Mouse (Mus musculus) T-helper 1 cell (primary cell): ENCODE measurements around the gene Fkbp15.

Experiments
- in situ Hi-C: fragments of 300-600 bp; cut with MboI, MseI; formaldehyde crosslinking; loops from one replicate; pipeline ENCODE4 v1.15.1; 2025; ENCODE audit warnings: high pct_unique_total_duplicates

The Fkbp15 gene

DNA sequence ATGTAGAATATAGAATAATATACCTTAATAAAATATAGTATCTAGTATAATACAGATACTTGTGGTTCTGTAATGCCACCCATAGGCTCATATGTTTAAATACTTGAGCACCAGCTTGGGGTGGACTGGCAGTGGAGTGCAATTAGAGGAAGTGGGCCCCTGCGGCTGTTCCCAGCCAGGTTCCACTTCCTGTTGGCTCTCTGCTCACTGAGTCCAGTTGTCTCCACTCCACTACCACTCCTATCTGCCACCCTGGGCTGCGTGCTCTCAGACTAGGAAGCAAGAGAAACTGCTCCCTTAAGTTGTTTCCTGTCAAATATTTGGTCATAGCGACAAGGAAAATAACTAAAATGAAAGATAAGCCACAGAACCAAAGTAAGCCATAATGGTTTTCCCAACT is 37.7 kb downstream of the Fkbp15 start:
- in situ Hi-C loops: no loop called here

DNA sequence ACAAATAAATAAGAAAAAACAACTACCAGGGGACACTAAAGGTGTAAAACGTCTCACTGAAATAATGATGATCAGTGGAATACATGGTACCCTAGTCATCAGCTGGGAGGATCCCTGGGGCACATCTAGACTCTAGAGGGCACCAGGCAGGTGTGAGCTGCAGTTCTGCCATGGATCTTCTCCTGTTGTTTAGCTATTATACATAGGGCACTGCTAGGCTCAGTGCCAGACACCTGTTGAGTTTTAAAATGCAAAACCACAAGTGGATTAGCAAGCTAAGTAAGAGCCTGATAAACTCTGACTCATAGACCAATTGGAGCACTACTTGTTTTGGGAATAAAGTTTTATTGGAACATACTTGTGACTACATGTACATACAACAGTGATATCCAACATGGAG is 42.1 kb downstream of the Fkbp15 start:
- in situ Hi-C loops: no loop called here

DNA sequence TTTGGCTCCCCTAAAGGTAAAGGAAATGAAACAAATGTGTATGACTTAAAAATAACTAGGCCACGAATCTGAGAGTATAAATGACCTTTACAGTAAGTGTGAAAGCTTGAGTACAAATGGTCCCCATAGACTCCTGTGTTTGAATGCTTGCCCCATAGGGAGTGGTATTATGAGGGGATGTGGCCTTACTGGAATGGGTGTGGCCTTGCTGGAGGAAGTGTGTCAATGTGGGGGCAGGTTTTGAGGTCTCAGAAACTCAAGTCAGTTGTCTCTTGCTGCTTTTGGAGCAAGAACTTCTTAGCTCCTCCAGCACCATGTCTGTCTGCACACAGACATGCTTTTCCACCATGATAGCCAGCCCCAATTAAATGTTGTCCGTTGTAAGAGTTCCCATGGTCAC is 43.9 kb downstream of the Fkbp15 start:
- in situ Hi-C loops: no loop called here

DNA sequence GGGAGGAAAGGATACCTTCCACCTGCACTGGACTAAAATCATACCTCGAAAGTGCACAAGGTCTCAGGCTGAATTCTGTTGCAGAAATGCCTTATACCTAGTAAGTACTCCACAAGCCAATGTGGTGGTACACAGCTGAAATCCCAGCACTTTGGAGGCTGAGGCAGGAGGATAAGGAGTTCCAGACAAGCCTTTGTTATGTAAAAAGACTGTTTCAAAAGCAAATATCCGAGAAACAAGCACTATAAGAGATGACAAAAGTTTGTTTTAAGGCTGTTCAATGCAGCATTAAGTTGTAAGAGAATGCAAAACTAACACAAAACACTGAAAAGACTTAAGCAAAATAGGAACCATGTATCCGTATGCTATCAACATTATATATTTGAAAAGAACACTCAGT is 45.8 kb downstream of the Fkbp15 start:
- in situ Hi-C loops: no loop called here

DNA sequence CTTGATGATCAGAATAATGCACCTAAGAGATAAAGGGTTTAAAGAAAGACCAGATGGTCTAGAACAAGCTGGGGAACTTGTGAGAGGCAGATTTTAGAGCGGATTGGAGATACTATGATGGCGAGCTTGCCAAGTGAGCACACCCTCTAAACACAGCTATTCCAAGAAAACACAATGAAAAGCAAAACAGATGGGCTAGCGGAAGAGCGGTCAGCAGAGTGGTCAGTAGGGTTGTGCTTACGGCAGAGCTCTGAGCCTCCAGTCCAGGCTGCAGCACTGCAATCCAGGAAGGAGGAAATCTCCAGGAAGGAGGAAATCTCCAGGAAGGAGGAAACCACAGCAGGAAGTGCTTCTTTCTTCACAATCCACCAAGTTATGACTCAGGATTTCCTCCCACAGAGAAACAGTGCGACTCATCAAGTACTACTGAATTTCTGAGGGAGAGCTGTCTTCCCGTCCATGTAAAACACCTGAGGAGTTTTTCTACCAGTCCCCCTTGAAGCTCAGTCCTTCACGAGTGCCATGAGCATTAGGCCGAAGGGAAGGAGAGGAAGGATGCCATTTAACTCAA is 46.6 kb downstream of the Fkbp15 start:
- in situ Hi-C loops: no loop called here

DNA sequence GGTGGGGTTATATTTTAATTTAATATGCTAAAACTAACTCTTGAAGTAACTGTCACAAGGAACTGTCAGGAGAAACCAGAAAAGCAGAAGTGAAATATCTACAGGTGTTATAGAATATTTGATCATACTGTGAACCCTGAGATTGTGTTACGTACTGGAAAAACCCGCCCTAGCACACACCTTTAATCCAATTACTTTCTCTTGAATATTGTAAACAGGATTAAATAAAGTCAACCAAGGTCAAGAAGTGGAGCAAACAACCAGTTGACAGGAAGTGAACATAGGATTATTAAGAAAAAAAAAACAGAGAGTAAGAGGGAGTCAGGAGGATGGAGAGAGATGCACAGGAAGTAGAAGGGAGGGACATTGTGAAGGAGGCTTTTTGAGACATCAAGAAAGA is 47.5 kb downstream of the Fkbp15 start:
- in situ Hi-C loops: no loop called here

DNA sequence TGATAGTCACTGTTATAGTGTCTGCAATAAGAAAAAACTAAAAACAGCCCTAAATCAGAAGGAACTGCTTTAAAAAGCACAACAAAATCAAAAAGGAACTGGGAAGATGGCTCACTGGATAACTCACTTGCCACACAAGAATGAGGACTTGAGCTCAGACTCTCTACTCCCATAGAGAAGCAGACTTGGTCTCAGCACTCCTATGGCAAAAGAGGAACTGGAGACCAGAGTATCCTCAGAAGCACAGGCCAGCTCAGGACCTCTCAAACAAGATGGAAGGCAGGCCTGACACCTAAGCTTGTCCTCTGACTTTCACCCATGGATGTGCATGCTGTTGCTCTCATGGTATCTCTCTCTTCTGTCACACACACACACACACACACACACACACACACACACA is 51.9 kb downstream of the Fkbp15 start:
- in situ Hi-C loops: no loop called here

DNA sequence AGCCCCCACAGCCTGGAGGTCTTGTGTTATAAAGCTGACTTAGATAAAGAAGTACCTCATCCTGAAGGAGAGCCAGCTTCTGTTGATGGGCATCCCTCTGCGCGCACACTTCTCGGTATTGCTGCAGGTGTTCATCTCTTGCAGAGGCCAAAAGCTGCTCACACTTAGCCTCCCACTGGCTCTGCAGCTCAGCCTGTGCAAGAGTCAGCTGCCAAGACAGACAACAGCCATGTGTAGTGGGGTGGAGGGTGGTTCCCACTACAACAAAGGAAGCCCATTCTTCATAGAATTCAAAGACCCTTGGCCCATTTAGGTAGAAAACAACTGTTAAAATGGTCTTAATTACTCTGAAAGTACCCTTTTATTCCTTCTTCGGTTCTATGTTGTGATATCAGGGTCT is 53.5 kb downstream of the Fkbp15 start:
- in situ Hi-C loops: no loop called here

DNA sequence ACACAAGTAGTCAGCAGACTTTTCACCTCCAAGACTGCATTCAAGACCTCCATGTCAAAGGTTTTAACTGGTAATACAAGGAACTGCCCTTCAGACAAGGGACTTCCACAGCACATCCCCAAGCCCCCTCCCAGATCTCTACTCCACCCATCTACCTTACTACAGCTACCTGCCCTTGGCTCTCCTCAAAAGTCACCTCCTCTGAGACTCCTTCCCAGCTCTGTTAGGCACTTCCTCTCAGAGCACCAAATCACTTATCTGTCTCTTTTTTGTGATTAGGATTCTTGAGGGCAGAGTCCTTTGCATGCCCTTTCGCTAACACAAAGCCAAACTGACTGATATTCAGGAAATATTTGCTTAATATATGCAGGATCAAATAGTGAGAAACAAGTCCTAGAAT is 54.0 kb downstream of the Fkbp15 start:
- in situ Hi-C loops: no loop called here

DNA sequence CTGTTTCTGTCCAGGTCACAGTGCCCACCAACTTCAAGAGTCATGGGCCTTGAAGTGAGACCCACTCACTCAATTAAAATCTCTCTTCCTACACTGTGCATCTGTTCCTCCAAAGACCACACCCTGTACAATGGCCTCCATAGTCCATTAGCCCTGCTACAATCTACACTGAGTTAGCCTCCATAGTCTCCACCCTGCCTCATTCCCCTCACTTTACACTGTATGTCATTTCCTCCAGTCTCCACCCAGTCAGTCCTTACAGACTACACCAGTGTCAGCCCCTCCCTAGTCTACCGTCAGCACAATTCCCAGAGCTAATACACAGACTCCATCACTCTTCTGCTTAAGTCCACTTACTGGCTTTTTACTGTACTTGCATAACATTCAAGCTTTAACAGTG is 57.1 kb downstream of the Fkbp15 start:
- in situ Hi-C loops: no loop called here

DNA sequence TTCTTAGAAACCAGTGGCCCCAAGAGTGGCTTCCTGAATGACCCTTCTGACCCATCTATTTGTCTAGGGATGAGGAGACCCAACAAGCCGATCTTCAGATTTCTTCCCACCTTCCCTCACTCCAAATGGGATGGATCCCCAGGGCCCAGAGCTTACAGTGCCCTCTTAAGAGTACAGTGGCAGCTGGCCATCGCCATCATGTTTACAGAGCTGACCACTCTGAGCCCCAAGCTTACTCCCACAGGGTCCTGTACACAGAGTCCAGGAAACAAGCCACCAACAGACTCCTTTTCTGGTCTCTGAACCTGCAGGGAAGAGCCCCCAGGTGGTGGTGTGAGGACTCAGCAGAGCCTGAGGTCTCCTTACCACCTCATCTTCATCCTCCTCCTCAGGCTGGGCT is 57.6 kb downstream of the Fkbp15 start:
- in situ Hi-C loops: no loop called here

DNA sequence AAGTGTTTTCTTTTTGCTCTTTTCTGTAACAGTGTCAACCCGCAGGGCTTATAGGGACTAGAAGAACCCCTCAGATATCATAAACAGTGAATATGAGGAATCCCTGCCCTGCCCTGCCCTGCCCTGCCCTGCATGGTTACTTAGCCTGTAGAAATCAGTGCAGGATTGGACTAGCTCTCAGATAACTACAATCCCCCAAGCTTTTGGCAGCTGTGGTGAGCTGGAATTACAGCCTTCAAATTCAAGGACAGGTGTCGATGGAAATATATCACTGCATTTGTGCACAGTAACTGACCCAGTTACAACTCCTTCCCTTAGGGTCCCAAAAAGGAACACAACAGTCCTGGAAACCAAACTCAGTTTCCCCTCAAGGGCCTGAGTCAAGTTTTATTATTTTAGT is 60.3 kb downstream of the Fkbp15 start:
- in situ Hi-C loops: no loop called here

DNA sequence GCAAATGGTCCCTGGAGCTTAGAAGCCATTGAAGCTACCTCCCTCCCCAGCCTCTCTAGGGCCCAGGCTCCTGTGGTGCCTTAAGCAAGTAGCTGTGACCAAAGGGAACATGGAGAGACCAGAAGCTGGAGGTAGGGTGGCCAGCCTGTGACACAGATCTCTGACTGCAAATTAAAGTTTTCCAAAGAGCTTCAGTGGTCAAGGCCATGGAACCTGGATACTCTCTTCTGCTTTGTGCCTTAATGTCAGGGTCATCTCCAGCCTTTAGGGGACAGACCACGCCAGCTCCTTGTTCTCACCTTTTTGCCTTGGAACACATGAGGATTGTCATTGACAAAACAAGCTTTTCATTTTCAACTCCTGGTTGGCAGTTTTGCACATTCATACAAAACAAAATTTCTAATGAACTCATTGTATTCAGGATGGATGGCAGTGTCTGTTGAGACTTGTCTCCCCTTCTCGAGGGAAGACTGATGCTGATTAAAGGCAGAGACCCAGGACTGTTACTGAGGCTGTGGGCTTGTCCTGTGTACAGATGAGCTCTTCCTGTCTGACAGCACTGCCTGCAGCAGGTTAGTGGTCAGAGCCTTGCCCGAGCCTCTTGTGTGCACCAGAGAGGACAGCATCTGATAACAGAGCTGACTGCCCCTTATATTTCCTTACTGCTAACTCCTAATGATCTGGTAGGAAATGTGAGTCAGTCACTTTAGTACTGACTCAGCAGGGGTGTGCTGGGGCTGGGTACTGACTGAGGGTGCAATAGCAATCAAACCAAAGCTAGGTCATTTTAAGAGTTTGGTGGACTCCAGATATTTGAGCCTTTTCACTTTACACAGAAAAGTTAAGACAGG is 62.8 kb downstream of the Fkbp15 start:
- in situ Hi-C loops: no loop called here

DNA sequence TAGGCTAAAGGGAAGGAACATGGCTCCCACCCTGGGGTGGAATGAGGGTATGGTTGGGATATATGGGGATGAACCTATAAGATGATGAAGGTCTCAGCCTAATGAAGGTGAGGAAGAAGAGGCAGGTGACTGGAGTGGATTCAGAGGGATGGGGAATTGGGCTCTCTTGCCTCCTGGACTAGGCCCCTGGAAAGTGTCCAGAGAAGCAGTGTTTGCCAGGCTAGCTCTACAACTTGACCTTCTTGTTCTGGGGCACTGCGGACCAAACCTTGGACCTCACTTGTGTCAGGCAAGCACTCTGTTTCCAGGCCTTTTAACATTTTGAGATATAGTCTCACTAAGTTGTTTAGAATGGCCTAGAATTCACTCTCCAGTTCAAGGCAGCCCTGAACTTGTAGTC is 65.6 kb downstream of the Fkbp15 start:
- in situ Hi-C loops: no loop called here

DNA sequence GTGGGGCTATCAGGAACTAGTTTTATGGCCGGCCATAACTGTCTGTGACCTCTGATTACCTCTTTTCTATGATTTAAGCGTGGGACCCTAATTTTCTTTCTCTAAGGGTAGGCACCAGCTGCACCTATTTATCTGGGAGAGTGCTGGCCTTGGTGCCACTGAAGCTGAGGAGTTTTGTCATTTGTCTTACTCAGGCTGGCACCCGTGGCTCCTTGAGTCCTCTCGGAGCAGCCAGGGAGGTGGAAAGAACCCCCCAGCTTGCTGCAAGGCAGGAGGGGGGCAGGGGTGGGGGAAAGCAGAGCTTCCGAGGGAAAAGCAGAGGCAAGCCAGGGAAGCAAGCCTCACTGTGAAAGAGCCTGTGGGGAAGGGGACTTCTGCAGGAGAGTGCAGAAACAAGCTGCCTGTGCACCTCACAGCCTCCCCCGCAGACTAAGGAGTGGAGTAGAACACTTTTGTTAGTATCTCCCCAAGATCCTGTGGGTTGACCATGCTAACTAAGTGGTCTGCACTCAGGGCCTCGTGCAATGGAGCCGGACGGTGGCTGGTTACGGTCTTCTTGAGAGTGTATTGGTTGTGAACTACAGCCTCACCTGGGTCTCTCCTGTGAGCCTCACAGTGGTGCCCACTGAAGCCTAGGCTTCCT is 67.0 kb downstream of the Fkbp15 start:
- in situ Hi-C loops: no loop called here

DNA sequence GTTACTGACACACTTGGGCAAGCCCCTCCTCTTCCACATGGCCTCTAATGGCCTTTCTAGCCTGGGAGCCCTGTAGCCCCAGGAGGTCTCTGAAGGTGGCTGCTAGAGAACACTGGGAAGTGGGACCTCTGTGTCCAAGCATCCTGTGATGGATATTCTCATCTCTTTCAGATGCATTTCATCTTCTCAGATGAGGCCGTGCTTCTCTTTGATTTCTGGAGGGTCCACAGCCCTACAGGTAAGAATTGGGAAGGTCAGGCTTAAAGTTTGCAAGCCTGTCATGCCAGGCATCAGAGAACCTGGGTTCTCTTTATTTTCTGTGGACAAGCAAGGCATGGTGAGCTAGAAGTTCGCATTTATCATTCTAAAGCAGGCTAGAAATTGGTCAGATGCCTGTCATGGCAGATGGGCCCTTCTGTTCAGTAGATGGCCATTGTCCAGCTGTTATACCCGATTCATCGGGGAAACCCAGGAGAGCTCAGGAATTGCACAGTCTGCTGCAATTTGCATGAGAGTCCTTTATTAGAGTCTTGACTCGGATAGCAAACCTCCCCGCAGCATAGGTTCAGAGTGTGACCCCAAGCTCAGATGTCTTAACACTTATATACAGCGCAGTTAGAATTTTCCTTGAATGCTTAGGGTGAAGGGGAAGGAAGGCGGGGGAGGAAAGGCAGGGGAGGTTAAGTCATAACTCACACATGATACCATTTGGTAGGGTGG is 67.7 kb downstream of the Fkbp15 start:
- in situ Hi-C loops: no loop called here

DNA sequence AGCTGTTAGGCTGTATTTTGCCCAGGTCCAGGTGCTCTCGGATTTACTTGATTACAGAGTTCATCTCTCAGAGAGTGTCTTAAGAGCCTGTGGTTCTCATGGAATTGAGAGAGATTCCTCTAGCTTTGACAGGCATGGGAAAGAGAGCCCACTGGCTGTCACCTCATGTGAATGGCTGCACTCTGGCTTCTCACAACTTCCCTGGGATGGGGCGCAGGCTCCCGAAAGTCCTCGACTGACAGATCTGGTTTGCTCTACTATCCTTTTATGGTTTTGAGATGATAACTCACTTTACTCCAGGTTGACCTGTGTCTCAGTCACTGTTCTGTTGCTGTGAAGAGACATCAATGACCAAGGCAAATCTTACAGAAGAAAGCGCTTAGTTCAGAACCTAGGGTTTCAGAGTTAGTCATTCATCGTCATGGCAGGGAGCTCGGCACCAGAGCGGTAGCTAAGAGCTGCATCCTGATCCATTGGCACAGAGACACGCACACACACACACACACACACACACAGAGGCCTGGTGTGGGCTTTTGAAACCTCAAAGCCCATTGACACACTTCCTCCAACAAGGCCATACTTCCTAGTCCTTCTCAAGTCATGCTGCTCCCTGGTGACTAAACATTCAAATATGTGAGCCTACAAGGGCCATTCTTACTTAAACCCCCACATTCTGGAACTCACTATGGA is 69.4 kb downstream of the Fkbp15 start:
- in situ Hi-C loops: no loop called here

DNA sequence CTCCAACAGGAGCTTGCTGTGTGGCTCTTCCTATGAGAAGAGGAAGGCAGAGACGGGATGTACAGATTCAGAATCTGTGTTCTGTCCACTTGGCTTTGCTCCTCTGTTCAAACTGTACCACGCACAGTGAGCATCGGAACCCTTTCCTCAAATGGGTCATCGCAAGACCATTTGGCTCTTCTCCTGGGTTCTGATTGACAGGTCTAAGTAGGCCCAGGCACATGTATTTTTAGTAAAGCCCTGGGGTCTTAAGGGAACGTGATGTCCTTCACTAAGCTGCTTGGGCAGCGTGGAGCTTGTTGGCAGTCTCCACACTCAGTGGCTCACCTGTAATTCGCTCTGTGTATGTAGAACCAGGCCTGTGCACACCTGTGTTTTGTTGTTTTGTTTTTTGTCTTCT is 71.1 kb downstream of the Fkbp15 start:
- in situ Hi-C loops: no loop called here

DNA sequence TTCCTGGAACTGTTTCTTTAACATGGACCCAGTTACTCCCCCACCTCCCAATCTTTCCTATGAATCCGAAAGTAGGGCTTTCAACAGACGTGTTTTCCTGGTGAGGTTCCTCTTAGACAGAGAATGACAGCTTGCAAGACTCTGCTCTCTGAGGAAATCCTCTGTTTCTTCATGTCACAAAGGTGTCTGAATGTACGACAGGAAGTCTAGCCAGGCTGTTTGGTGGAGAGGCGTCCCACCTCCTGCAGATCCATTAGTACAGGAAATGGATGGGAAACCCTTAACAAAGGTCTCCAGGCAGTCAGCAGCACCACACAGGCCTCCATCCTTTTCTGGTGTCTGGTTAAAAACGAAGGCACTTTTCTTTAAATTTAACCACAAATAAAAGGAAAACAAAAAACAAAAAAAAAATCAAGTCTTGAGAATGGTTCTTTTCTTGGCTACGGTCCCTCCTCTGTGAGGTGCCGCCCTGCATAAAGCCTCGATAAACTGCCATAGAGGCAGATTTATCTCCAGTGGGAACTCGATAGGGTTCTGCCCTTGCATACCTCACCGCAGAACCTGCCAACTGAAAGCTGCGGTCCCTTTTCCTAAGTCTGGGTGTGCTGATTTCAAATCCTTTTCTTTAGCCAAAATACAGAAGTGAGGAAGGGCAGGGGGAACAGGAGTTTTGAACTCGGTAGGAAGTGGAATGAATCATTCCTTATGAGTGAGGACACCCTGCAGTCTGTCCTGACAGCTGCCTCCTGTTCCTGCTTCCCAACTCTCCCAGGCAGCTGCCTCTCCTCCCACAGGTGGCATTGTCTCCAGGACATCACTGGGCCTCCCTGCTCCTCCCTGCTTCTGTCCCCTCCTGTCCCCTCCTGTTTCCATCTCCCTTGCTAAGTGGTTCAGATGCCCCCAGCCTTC is 73.1 kb downstream of the Fkbp15 start:
- in situ Hi-C loops: no loop called here

DNA sequence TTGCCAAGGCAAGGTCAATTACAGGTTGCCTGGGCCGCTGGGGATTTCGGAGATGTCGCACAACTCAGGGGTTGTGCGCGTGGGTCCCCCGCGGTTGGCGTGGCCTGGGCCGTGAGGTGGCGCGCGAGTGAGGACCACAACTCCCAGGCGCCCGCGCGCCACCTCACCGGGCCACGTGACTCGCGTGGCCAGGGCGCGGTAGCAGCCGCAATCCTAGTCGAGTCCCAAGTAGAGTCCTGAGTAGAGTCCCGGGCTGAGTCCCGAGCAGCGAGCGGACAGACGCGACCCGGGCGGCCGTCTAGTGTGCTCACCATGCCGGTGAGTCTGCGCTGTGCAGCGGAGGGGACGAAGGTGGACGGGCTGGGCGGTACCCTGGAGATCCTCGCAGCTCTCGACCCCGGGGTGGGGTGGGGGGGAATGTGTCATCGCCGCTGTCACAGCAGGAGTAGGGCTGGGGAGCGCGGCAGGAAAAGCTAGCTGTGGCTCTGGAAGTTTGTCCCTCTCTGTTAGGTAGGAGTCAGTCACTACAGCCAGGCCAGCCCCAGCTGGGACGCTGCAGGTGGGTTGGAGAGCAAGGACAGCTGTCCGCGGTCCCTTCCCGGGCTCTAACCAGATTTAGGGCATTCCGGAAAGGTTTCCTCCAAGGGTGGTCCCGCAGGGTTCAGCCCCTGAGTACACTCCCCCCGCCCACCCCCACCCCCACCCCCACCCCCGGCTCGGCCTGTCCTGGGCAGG is 73.9 kb downstream of the Fkbp15 start:
- in situ Hi-C loops: no loop called here
